Mouse (Mus musculus) heart, adult 9 months (tissue): Measurements from ENCODE around the gene Klk9.

Source experiments
- DNase-seq, 2 experiments: peaks; one replicate each; pipeline ENCODE4 v3.0.0; 2022; ENCODE audit warnings: low spot score in 2 of 2

Klk9 gene

GRCm38 (mm10) chr7:43791591-43791990, at the start of gene Klk9:
Klk9 (plus strand) TSS chr7:43791891.
- no peak for DNase-seq

GRCm38 (mm10) chr7:43747788-43748187, 43.9 kb upstream of the Klk9 start:
- peak; percentile 52 to 80 for DNase-seq

GRCm38 (mm10) chr7:43752806-43753205, 38.9 kb upstream of the Klk9 start:
- no peak for DNase-seq

GRCm38 (mm10) chr7:43766484-43766883, 25.2 kb upstream of the Klk9 start:
- DNase-seq, result no peak

- no peak for DNase-seq
These were observed 23.1 kb upstream of the Klk9 start, which contains the start of gene Klk12 for GRCm38 (mm10) chr7:43768597-43768996. Klk12 (plus strand) TSS chr7:43768897.

- no peak for DNase-seq
These were observed 22.1 kb upstream of the Klk9 start for GRCm38 (mm10) chr7:43769636-43770035.

GRCm38 (mm10) chr7:43770701-43771100, 21.0 kb upstream of the Klk9 start:
- no peak for DNase-seq

GRCm38 (mm10) chr7:43771916-43772315, 19.8 kb upstream of the Klk9 start:
- DNase-seq, result no peak

GRCm38 (mm10) chr7:43772901-43773300, 18.8 kb upstream of the Klk9 start:
- no peak for DNase-seq

- DNase-seq, result no peak
These were observed 17.3 kb upstream of the Klk9 start, which contains the start of gene Klk11 for GRCm38 (mm10) chr7:43774364-43774763. Klk11 (plus strand) TSS chr7:43774604.

GRCm38 (mm10) chr7:43774802-43775201, 16.9 kb upstream of the Klk9 start:
- DNase-seq, result no peak

- DNase-seq, result no peak
These were observed 16.2 kb upstream of the Klk9 start for GRCm38 (mm10) chr7:43775311-43776057.

GRCm38 (mm10) chr7:43776506-43776905, 15.2 kb upstream of the Klk9 start:
- no peak for DNase-seq

- DNase-seq, result no peak
These were observed 14.3 kb upstream of the Klk9 start for GRCm38 (mm10) chr7:43777423-43777822.

- no peak for DNase-seq
These were observed 13.3 kb upstream of the Klk9 start for GRCm38 (mm10) chr7:43778176-43778970.

- DNase-seq, result no peak
These were observed 11.4 kb upstream of the Klk9 start for GRCm38 (mm10) chr7:43780241-43780640.

- no peak for DNase-seq
These were observed 10.9 kb upstream of the Klk9 start, which contains the start of gene Klk10 for GRCm38 (mm10) chr7:43780746-43781145. Klk10 (plus strand) TSS chr7:43781035.

GRCm38 (mm10) chr7:43781541-43781940, 10.2 kb upstream of the Klk9 start:
- no peak for DNase-seq

- DNase-seq, result peak; percentile 58 to 68
These were observed 9.1 kb upstream of the Klk9 start for GRCm38 (mm10) chr7:43782275-43783265.

GRCm38 (mm10) chr7:43785286-43785685, 6.4 kb upstream of the Klk9 start:
- DNase-seq, result no peak

GRCm38 (mm10) chr7:43788096-43788495, 3.6 kb upstream of the Klk9 start:
- DNase-seq, result no peak

- no peak for DNase-seq
These were observed 2.4 kb upstream of the Klk9 start for GRCm38 (mm10) chr7:43789295-43789694.
